Mouse (Mus musculus) left cerebral cortex, adult 2 months (tissue): ENCODE results near the gene Shisa3. TPM values are rescaled to one million over a fixed set of nuclear protein-coding genes. Genes with fewer than 3 reads are reported as not detected.
A peak's percentile ranks its signal among the peaks of the same experiment; 100 is the strongest.

ENCODE experiments used
- DNase-seq, 2 experiments: peaks; one replicate each; pipeline ENCODE4 v3.0.0; 2021 to 2022; ENCODE audit warnings: low spot score in 2 of 2, mixed read lengths in 1 of 2; ENCODE audit errors: extremely low spot score in 1 of 2
- H3K27ac ChIP-seq: fragments of 200-600 bp; 2 replicates; pipeline ENCODE4 v1.8.1; 2022
- H3K4me3 ChIP-seq: fragments of 200-600 bp; 2 replicates; pipeline ENCODE4 v1.8.1; 2022
- CTCF ChIP-seq: fragments of 200-600 bp; IDR thresholded peaks from 2 replicates; pipeline ENCODE4 v1.8.1; 2022; ENCODE audit warnings: antibody characterized with exemption, mild to moderate bottlenecking, moderate library complexity
- intact Hi-C: fragments of 180-260 bp; cut with DNase I; formaldehyde crosslinking; loops from one replicate; pipeline ENCODE4 v1.15.1; 2025
- long read RNA-seq, 2 experiments: library from polyadenylated mRNA; stranded (forward); transcript quantifications; one replicate each; pipeline ENCODE4 v2.0.0; 2021; ENCODE audit warnings: borderline mapping rate in 2 of 2
- total RNA-seq, 2 experiments: library from RNA; stranded (reverse); gene quantifications; 2 replicates each; pipeline ENCODE4 v1.2.3; 2021

The Shisa3 gene
- 1 to 10 TPM in 1 of 2 experiments, under 1 TPM in 1; 0.87 to 1.1 TPM for total RNA-seq
- long read RNA-seq, experiment 1, partial matches to known transcripts = 0 of 9 reads
- long read RNA-seq, experiment 1, other reads (novel, unspliced or antisense) = 5 of 9 reads
- long read RNA-seq, experiment 2, partial matches to known transcripts = 0 of 1 reads
- long read RNA-seq, experiment 2, other reads (novel, unspliced or antisense) = 0 of 1 reads

GRCm38 (mm10) chr5:67607804-67608673 lies at the start of gene Shisa3:
Gene Shisa3, plus strand, starts transcription at chr5:67607882.
- DNase-seq = no peak
- intact Hi-C loops = loop anchor here (5.0 kb wide), 1 partner anchor 76 kb away; no protein-coding TSS in a partner anchor
- no peak for TF ChIP-seq CTCF
- H3K4me3 ChIP-seq = peak within 1 kb of the TSS; percentile 27
- no peak within 1 kb of the TSS for H3K27ac ChIP-seq

DNA sequence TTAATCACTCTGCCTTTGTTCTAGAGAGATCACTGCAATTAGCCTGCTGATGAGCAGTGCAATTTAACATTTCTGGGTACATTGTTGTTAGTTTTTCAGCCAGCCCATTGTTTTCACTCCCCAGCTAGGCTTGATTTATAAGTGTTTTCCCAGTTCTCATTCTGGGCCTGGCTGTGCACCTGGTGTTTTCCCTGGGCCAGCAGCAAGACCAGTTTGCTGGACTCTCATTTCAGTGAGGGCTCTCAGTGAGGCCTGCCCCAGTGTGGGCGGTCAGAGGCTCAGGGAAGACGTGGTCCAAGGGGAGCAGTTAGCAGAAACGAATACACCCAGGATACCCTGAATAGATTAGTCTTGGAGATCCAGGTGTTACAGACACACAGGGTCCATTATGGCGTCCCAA lies 49.0 kb upstream of the Shisa3 start:
- TF ChIP-seq CTCF = no peak
- intact Hi-C loops = no loop called here
- no peak overlapping the region for H3K27ac ChIP-seq
- DNase-seq = no peak
- H3K4me3 ChIP-seq = no peak overlapping the region

GRCm38 (mm10) chr5:67559063-67559462 lies 48.6 kb upstream of the Shisa3 start:
- intact Hi-C loops = no loop called here
- H3K27ac ChIP-seq = no peak overlapping the region
- DNase-seq = no peak
- no peak for TF ChIP-seq CTCF
- no peak overlapping the region for H3K4me3 ChIP-seq

DNA sequence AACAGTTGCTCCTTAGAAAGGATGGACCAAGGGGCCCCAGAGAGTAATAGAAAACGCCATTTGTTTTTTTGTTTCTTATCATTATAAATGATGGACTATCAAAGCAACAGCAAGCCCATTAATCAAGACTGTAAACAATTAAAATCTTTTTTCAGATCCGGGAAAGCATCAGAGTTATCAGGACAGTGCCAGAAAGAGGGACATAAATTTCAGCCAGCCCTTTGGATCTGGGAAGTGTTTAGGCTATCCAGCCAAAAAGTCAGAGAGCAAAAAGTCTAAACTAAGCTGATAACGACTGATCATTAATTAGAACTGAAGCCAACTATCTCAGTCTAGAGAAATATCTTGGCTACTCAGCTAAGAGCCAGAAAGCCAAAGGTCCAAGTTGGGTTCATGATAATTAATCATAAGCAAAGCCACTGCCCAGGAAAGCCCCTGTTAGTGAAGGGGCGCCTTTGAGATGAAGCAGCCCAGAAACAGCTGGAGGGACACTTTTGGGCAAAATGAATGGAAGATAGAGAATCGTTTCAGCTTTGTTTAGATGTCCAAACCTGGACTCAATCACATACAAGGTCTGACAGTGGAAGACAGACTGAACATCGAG lies 35.0 kb upstream of the Shisa3 start:
- H3K27ac ChIP-seq = no peak overlapping the region
- intact Hi-C loops = no loop called here
- H3K4me3 ChIP-seq = no peak overlapping the region
- no peak for DNase-seq
- TF ChIP-seq CTCF = no peak

- Histone ChIP-seq H3K27ac (no peak overlapping the region), H3K4me3 (no peak overlapping the region)
- intact Hi-C loops = no loop called here
- TF ChIP-seq CTCF = no peak
- no peak for DNase-seq
Measured at GRCm38 (mm10) chr5:67574039-67574438, 33.6 kb upstream of the Shisa3 start.

GRCm38 (mm10) chr5:67575705-67576104 lies 32.0 kb upstream of the Shisa3 start:
- TF ChIP-seq CTCF = no peak
- H3K4me3 ChIP-seq = no peak overlapping the region
- DNase-seq = no peak
- intact Hi-C loops = no loop called here
- H3K27ac ChIP-seq = no peak overlapping the region

- intact Hi-C loops = no loop called here
- DNase-seq = no peak
- no peak overlapping the region for H3K4me3 ChIP-seq
- H3K27ac ChIP-seq = no peak overlapping the region
- peak; percentile 44 for TF ChIP-seq CTCF
Measured at GRCm38 (mm10) chr5:67579725-67580633, 27.7 kb upstream of the Shisa3 start.

DNA sequence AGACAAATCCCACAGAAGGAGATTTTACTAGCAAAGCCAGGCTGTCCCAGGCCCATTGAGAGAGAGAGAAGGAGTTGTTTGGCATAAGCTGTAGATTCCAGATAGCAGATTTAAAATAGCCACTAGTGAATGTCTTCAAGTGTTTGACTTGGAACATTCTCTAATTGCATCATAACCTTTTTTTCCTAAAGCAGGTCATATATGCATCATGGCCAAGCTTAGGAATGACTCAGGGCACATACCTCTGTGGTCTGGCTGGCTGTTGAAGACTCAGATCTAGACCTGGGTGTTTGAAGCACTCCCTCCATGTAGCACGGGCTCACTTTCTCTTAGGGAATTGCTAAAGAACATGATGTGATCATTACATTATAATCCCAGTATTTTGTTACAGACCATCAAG lies 12.6 kb upstream of the Shisa3 start:
- no peak for DNase-seq
- intact Hi-C loops = no loop called here
- Histone ChIP-seq H3K4me3 (no peak overlapping the region), H3K27ac (no peak overlapping the region)
- TF ChIP-seq CTCF = no peak

GRCm38 (mm10) chr5:67595629-67596028 lies 12.1 kb upstream of the Shisa3 start:
- no peak for DNase-seq
- Histone ChIP-seq H3K27ac (no peak overlapping the region), H3K4me3 (no peak overlapping the region)
- intact Hi-C loops = no loop called here
- TF ChIP-seq CTCF = no peak

GRCm38 (mm10) chr5:67599935-67600334 lies 7.7 kb upstream of the Shisa3 start:
- TF ChIP-seq CTCF = no peak
- intact Hi-C loops = no loop called here
- no peak overlapping the region for H3K4me3 ChIP-seq
- no peak overlapping the region for H3K27ac ChIP-seq
- DNase-seq = no peak

DNA sequence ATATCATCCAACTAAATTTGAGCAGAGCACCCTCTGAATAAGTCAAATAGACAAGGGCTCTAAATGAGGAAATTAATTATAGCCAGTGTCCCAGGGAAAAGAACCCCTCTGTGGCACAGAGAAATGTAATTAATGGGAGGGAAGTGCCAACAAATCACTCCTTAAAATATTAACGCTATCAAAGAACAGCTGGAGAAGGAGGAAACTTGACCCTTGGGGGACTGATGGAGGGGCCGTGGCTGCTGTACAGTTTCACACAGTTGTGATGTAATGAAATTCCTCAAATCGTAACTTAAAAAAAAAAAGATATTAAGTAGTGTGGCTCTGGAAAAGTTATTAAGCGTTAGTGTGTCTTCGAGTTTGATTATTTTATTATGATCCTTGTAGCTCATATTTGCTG lies 1.7 kb upstream of the Shisa3 start:
- H3K4me3 ChIP-seq = no peak overlapping the region
- H3K27ac ChIP-seq = no peak overlapping the region
- no peak for DNase-seq
- intact Hi-C loops = loop anchor here (5.0 kb wide), 1 partner anchor 74 kb away; no protein-coding TSS in a partner anchor
- no peak for TF ChIP-seq CTCF
